Mouse (Mus musculus) limb, embryonic 14.5 days (tissue): Measurements from ENCODE around the gene Prdx5. TPM values are rescaled to one million over a fixed set of nuclear protein-coding genes. Genes with fewer than 3 reads are reported as not detected.

Experiments used
- ATAC-seq: fragments of 200-750 bp; cut with Nextera tagmentation; 2 replicates; pipeline ENCODE4 v1.8.0; 2017; ENCODE audit warnings: low read depth, moderate number of reproducible peaks, moderate TSS enrichment; ENCODE audit not compliant: low FRiP score
- DNase-seq: peaks from one replicate; pipeline ENCODE4 v3.0.0-alpha.2; 2015; ENCODE audit warnings: low spot score
- H3K27ac ChIP-seq: fragments of 300-500 bp; sonication (generic); replicated peaks from 2 replicates; pipeline ENCODE4 v1.5.1; 2014; ENCODE audit warnings: low read depth, mild to moderate bottlenecking, low read length, moderate library complexity, mixed read lengths
- H3K27me3 ChIP-seq: fragments of 300-500 bp; sonication (generic); 2 replicates; pipeline ENCODE4 v1.6.1; 2014; ENCODE audit warnings: low read length, mixed read lengths; ENCODE audit not compliant: control insufficient read depth, insufficient read depth
- H3K36me3 ChIP-seq: fragments of 300-500 bp; sonication (generic); 2 replicates; pipeline ENCODE4 v1.6.1; 2014; ENCODE audit warnings: mild to moderate bottlenecking, low read length, moderate library complexity, mixed read lengths; ENCODE audit not compliant: control insufficient read depth, insufficient read depth
- H3K4me1 ChIP-seq: fragments of 300-500 bp; sonication (generic); 2 replicates; pipeline ENCODE4 v1.6.1; 2014; ENCODE audit warnings: antibody characterized with exemption, low read length, mixed read lengths; ENCODE audit not compliant: control insufficient read depth, insufficient read depth
- H3K4me2 ChIP-seq: fragments of 300-500 bp; sonication (generic); replicated peaks from 2 replicates; pipeline ENCODE4 v1.6.1; 2014; ENCODE audit warnings: low read depth, mild to moderate bottlenecking, low read length, moderate library complexity; ENCODE audit not compliant: severe bottlenecking
- H3K4me3 ChIP-seq: fragments of 300-500 bp; sonication (generic); replicated peaks from 2 replicates; pipeline ENCODE4 v1.5.1; 2014; ENCODE audit warnings: low read length
- H3K9ac ChIP-seq: fragments of 300-500 bp; sonication (generic); 2 replicates; pipeline ENCODE4 v1.6.1; 2014; ENCODE audit warnings: mild to moderate bottlenecking, low read depth, low read length, moderate library complexity; ENCODE audit not compliant: severe bottlenecking
- H3K9me3 ChIP-seq: fragments of 300-500 bp; sonication (generic); 2 replicates; pipeline ENCODE4 v1.6.1; 2016; ENCODE audit warnings: low read length; ENCODE audit not compliant: control insufficient read depth
- POLR2A ChIP-seq: fragments of 200-500 bp; IDR thresholded peaks from 2 replicates; pipeline ENCODE4 v1.8.0; 2012; ENCODE audit warnings: inconsistent platforms, mild to moderate bottlenecking, moderate library complexity, borderline replicate concordance; ENCODE audit not compliant: insufficient read depth, insufficient read length; ENCODE audit errors: extremely low read depth
- WGBS: fragments of 180-500 bp; shearing (Covaris S2); extraction: QIAGEN DNeasy Blood & Tissue Kit; methylation state at CpG from one replicate; pipeline ENCODE4 v1.1.7; 2014; 5-methylcytosine and 5-hydroxymethylcytosine counted together
- microRNA-seq: library from miRNA; unstranded; fragments of <30 nt; microRNA quantifications from one replicate; pipeline ENCODE4, GENCODE M21; 2016
- polyA plus RNA-seq, 2 experiments: library from polyadenylated mRNA; depleted of rRNA in 1 of 2; stranded (reverse) in 1 of 2; unstranded in 1 of 2; fragments of >200 nt; fragmentation: Nextera tagmentation in 1 of 2; extraction: Ambion mirVana in 1 of 2; gene quantifications; 2 replicates each; pipeline versions ENCODE4 v1.2.1 to v1.2.3; 2012 to 2014

Prdx5 gene
- polyA plus RNA-seq, 2 experiments = 173 to 269 TPM

- no peak for ATAC-seq
- Histone ChIP-seq H3K9ac (no peak overlapping the region), H3K4me3 (no peak overlapping the region), H3K4me2 (no peak overlapping the region), H3K36me3 (no peaks in the 10 kb centered on the region), H3K9me3 (no peaks in the 10 kb centered on the region), H3K4me1 (no peaks in the 10 kb centered on the region), H3K27ac (no peak overlapping the region), H3K27me3 (no peaks in the 10 kb centered on the region)
- no peak for DNase-seq
- WGBS = 69% methylated on average over 2 of the region's 2 CpGs
- no peak for TF ChIP-seq POLR2A
Observed at GRCm38 (mm10) chr19:6859032-6859651, 50.8 kb downstream of the Prdx5 start.

GRCm38 (mm10) chr19:6858031-6858430 is 51.9 kb downstream of the Prdx5 start, which contains the start of gene Ccdc88b:
Gene Ccdc88b, minus strand, starts transcription at chr19:6858211.
- DNase-seq = no peak
- WGBS = 79% methylated on average over 7 of the region's 7 CpGs
- Histone ChIP-seq H3K27me3 (no peaks in the 10 kb centered on the region), H3K4me3 (no peak within 1 kb of the TSS), H3K4me2 (no peak within 1 kb of the TSS), H3K4me1 (no peaks in the 10 kb centered on the region), H3K36me3 (no peaks in the 10 kb centered on the region), H3K9ac (no peak within 1 kb of the TSS), H3K27ac (no peak within 1 kb of the TSS), H3K9me3 (no peaks in the 10 kb centered on the region)
- no peak for ATAC-seq
- TF ChIP-seq POLR2A = no peak

- Histone ChIP-seq H3K4me3 (no peak overlapping the region), H3K4me2 (no peak overlapping the region), H3K36me3 (no peaks in the 10 kb centered on the region), H3K27me3 (no peaks in the 10 kb centered on the region), H3K4me1 (no peaks in the 10 kb centered on the region), H3K9ac (no peak overlapping the region), H3K27ac (no peak overlapping the region), H3K9me3 (no peaks in the 10 kb centered on the region)
- 76% methylated on average over 9 of the region's 9 CpGs for WGBS
- ATAC-seq (no peak), DNase-seq (no peak)
- no peak for TF ChIP-seq POLR2A
Observed at GRCm38 (mm10) chr19:6857391-6858005, 52.4 kb downstream of the Prdx5 start.

GRCm38 (mm10) chr19:6857003-6857360 is 52.9 kb downstream of the Prdx5 start:
- Histone ChIP-seq H3K4me1 (no peaks in the 10 kb centered on the region), H3K27me3 (no peaks in the 10 kb centered on the region), H3K27ac (no peak overlapping the region), H3K9ac (no peak overlapping the region), H3K9me3 (no peaks in the 10 kb centered on the region), H3K4me3 (no peak overlapping the region), H3K36me3 (no peaks in the 10 kb centered on the region), H3K4me2 (no peak overlapping the region)
- no peak for TF ChIP-seq POLR2A
- ATAC-seq (no peak), DNase-seq (no peak)
- WGBS = 73% methylated on average over 3 of the region's 3 CpGs

Small RNA genes lying within 50 kb of the gene (microRNA-seq; reads per million reads assigned to microRNA genes)
- 1.1 reads per million for gene Mir6990

Other genes with a start within 250 kb of the Prdx5 start
- 19.4 and 22.9 TPM in 2 replicates for gene Rps6ka4, start 69.5 kb downstream of the Prdx5 start, polyA plus RNA-seq (2012; rRNA removed)
- gene Rps6ka4, start 69.5 kb downstream of the Prdx5 start, polyA plus RNA-seq (2014; fragmentation: Nextera tagmentation; extraction: Ambion mirVana) = 25.2 and 27.4 TPM in 2 replicates
- 1.8 and 2.2 TPM in 2 replicates for gene Ccdc88b, start 51.9 kb downstream of the Prdx5 start, polyA plus RNA-seq (2012; rRNA removed)
- 0.69 and 0.75 TPM in 2 replicates for gene Ccdc88b, start 51.9 kb downstream of the Prdx5 start, polyA plus RNA-seq (2014; fragmentation: Nextera tagmentation; extraction: Ambion mirVana)
- gene Trmt112, start 408 bp downstream of the Prdx5 start, polyA plus RNA-seq (2012; rRNA removed) = 163 and 164 TPM in 2 replicates
- gene Trmt112, start 408 bp downstream of the Prdx5 start, polyA plus RNA-seq (2014; fragmentation: Nextera tagmentation; extraction: Ambion mirVana) = 163 and 167 TPM in 2 replicates
- 20.3 and 25.5 TPM in 2 replicates for gene Esrra, start 11.7 kb upstream of the Prdx5 start, polyA plus RNA-seq (2012; rRNA removed)
- gene Esrra, start 11.7 kb upstream of the Prdx5 start, polyA plus RNA-seq (2014; fragmentation: Nextera tagmentation; extraction: Ambion mirVana) = 3.4 and 5.1 TPM in 2 replicates
- 2.8 and 5.6 TPM in 2 replicates for gene Catsperz, start 15.3 kb upstream of the Prdx5 start, polyA plus RNA-seq (2012; rRNA removed)
- 3.6 and 5.4 TPM in 2 replicates for gene Catsperz, start 15.3 kb upstream of the Prdx5 start, polyA plus RNA-seq (2014; fragmentation: Nextera tagmentation; extraction: Ambion mirVana)
- 0.91 and 1.1 TPM in 2 replicates for gene Kcnk4, start 24.4 kb upstream of the Prdx5 start, polyA plus RNA-seq (2012; rRNA removed)
- 1.1 TPM in 2 replicates for gene Kcnk4, start 24.4 kb upstream of the Prdx5 start, polyA plus RNA-seq (2014; fragmentation: Nextera tagmentation; extraction: Ambion mirVana)
- 75.1 and 76.5 TPM in 2 replicates for gene Bad, start 31.8 kb upstream of the Prdx5 start, polyA plus RNA-seq (2012; rRNA removed)
- 77.5 and 80.8 TPM in 2 replicates for gene Bad, start 31.8 kb upstream of the Prdx5 start, polyA plus RNA-seq (2014; fragmentation: Nextera tagmentation; extraction: Ambion mirVana)
- 56.8 and 72.3 TPM in 2 replicates for gene Gpr137, start 32.4 kb upstream of the Prdx5 start, polyA plus RNA-seq (2012; rRNA removed)
- gene Gpr137, start 32.4 kb upstream of the Prdx5 start, polyA plus RNA-seq (2014; fragmentation: Nextera tagmentation; extraction: Ambion mirVana) = 28.5 and 31.8 TPM in 2 replicates
- 277 and 304 TPM in 2 replicates for gene Ppp1r14b, start 64.9 kb upstream of the Prdx5 start, polyA plus RNA-seq (2012; rRNA removed)
- gene Ppp1r14b, start 64.9 kb upstream of the Prdx5 start, polyA plus RNA-seq (2014; fragmentation: Nextera tagmentation; extraction: Ambion mirVana) = 249 and 282 TPM in 2 replicates
- gene Plcb3, start 66.4 kb upstream of the Prdx5 start, polyA plus RNA-seq (2012; rRNA removed) = 80.6 and 102 TPM in 2 replicates
- gene Plcb3, start 66.4 kb upstream of the Prdx5 start, polyA plus RNA-seq (2014; fragmentation: Nextera tagmentation; extraction: Ambion mirVana) = 36.6 and 42.4 TPM in 2 replicates
- 39.9 and 73.3 TPM in 2 replicates for gene Fkbp2, start 70.4 kb upstream of the Prdx5 start, polyA plus RNA-seq (2012; rRNA removed)
- gene Fkbp2, start 70.4 kb upstream of the Prdx5 start, polyA plus RNA-seq (2014; fragmentation: Nextera tagmentation; extraction: Ambion mirVana) = 71.5 and 80.5 TPM in 2 replicates
- gene Vegfb, start 77.5 kb upstream of the Prdx5 start, polyA plus RNA-seq (2012; rRNA removed) = 46.7 and 55.7 TPM in 2 replicates
- 44.9 and 54.5 TPM in 2 replicates for gene Vegfb, start 77.5 kb upstream of the Prdx5 start, polyA plus RNA-seq (2014; fragmentation: Nextera tagmentation; extraction: Ambion mirVana)
- gene Dnajc4, start 82.5 kb upstream of the Prdx5 start, polyA plus RNA-seq (2012; rRNA removed) = 32.4 and 38.0 TPM in 2 replicates
- 24.4 and 26.8 TPM in 2 replicates for gene Dnajc4, start 82.5 kb upstream of the Prdx5 start, polyA plus RNA-seq (2014; fragmentation: Nextera tagmentation; extraction: Ambion mirVana)
- gene Nudt22, start 86.0 kb upstream of the Prdx5 start, polyA plus RNA-seq (2012; rRNA removed) = 22.1 and 27.7 TPM in 2 replicates
- 21.5 and 21.9 TPM in 2 replicates for gene Nudt22, start 86.0 kb upstream of the Prdx5 start, polyA plus RNA-seq (2014; fragmentation: Nextera tagmentation; extraction: Ambion mirVana)
- 15.1 and 19.9 TPM in 2 replicates for gene Trpt1, start 86.0 kb upstream of the Prdx5 start, polyA plus RNA-seq (2012; rRNA removed)
- 10.7 and 12.0 TPM in 2 replicates for gene Trpt1, start 86.0 kb upstream of the Prdx5 start, polyA plus RNA-seq (2014; fragmentation: Nextera tagmentation; extraction: Ambion mirVana)
- gene Fermt3, start 109.4 kb upstream of the Prdx5 start, polyA plus RNA-seq (2012; rRNA removed) = 10.1 and 13.1 TPM in 2 replicates
- gene Fermt3, start 109.4 kb upstream of the Prdx5 start, polyA plus RNA-seq (2014; fragmentation: Nextera tagmentation; extraction: Ambion mirVana) = 10.2 and 10.8 TPM in 2 replicates
- 124 and 170 TPM in 2 replicates for gene Stip1, start 129.9 kb upstream of the Prdx5 start, polyA plus RNA-seq (2012; rRNA removed)
- 200 and 205 TPM in 2 replicates for gene Stip1, start 129.9 kb upstream of the Prdx5 start, polyA plus RNA-seq (2014; fragmentation: Nextera tagmentation; extraction: Ambion mirVana)
- 24.6 and 27.4 TPM in 2 replicates for gene Macrod1, start 146.7 kb upstream of the Prdx5 start, polyA plus RNA-seq (2012; rRNA removed)
- gene Macrod1, start 146.7 kb upstream of the Prdx5 start, polyA plus RNA-seq (2014; fragmentation: Nextera tagmentation; extraction: Ambion mirVana) = 16.6 and 19.7 TPM in 2 replicates
- gene Flrt1, start 195.6 kb upstream of the Prdx5 start, polyA plus RNA-seq (2012; rRNA removed) = 2.2 and 3.2 TPM in 2 replicates
- gene Flrt1, start 195.6 kb upstream of the Prdx5 start, polyA plus RNA-seq (2014; fragmentation: Nextera tagmentation; extraction: Ambion mirVana) = 8.5 and 9.6 TPM in 2 replicates